Mouse (Mus musculus) gastrocnemius, postnatal 4 days (tissue): ENCODE data around the gene Enpp5. TPM values are rescaled to one million over a fixed set of nuclear protein-coding genes. Genes with fewer than 3 reads are reported as not detected.
A peak's percentile ranks its signal among the peaks of the same experiment; 100 is the strongest.

Source experiments
- DNase-seq, 2 experiments: peaks; one replicate each; pipeline ENCODE4 v3.0.0; 2021 to 2022; ENCODE audit warnings: low spot score in 2 of 2, mixed read lengths in 2 of 2
- total RNA-seq, 2 experiments: library from RNA; stranded (reverse); gene quantifications; 2 replicates each; pipeline ENCODE4 v1.2.3; 2021

Enpp5 gene
- total RNA-seq, 2 experiments from 2014 or later = 6.1 to 7.3 TPM

DNA sequence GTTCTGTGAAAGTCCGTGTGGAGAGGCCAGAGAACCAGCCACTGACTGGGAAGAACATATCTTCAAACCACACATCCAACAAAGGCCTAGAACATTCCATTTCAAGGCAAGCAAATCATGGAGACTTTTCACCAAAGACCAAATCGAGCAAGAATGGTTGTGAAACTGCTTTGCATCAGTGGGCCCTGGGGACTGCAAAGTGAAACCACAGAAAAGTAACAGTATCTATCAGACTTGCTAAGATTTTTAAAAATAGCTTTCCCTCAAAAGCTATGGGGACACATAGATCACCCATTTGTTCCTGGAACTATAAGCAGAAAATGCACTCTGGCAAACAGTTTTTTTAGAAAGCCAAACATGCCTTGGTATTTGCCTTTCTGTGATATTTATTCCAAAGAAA, 12.3 kb downstream of the Enpp5 start:
- no peak for DNase-seq

DNA sequence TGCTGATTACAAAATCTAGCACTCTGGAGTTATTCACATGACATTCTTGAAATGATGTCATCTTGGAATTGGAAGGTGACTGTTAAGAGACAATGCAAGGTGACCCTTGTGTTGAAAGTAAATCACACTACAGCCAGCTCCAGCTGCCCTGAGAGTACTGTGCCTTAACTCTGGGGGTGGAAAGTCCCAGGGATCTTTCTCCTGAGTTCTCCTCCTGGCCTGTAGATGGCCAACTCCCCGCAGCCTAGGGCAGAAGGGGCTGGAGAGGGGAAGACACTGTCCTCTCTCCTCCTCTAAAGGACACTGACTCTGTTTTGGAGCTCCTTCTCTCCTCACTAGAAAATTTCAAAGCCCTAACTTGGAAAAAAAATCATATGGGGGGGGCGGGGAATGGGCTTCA, 12.9 kb downstream of the Enpp5 start:
- no peak for DNase-seq

DNA sequence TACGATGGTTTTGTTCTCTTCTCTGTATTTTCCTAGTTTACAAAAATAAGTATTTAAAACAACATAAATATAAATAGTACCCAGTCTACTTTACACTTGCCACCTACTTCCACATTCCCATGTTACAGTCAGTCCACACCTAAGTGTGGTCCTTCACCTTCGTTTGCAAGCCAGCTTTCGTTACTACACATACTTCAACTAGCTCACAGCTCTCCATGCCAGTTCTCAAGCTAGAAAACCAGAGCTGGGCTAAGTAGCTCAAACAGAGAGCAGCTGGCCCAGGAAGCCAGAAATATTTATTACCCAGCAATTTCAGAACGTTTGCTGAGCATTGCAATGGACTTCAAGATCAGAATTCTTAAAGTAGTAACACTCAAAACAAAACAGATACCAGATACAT, 21.9 kb downstream of the Enpp5 start:
- DNase-seq = no peak

DNA sequence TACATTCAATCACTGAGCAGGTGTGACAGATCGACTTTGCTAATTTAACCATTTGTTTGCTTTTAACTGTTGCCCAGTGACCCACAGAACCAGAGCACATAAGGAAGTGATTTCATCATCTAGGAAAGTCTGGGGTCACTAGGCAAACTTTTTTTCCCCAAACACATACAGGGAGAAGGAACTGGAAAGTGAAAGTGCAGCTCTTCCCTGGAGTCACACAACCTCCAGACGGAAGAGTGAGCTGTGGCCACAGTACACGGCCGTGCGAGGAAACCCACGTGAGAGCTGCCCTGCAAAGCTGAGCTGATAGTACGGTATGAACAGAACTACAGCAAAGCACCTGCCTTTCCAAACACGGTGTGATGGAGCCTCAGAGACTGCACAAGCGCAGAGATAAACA, 22.3 kb downstream of the Enpp5 start:
- no peak for DNase-seq

DNA sequence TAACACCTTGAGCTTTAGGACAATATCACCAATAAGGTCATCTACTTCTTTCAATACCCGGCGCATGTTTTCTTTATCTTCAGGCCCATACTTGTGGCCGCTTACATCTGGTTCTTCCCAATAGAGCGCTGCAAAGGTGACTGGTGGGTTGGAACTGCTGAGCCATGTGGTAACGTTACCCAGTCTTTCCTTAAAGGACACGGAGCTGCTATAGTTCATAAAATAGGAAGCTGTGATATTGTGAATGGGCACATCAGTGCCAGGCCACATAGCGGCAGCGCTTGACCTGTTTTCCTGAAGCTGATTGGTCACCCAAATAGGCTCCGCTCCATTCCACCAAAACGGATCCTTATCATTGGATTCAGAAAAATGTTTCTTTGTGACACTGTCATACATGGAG, 23.3 kb downstream of the Enpp5 start:
- DNase-seq = no peak

DNA sequence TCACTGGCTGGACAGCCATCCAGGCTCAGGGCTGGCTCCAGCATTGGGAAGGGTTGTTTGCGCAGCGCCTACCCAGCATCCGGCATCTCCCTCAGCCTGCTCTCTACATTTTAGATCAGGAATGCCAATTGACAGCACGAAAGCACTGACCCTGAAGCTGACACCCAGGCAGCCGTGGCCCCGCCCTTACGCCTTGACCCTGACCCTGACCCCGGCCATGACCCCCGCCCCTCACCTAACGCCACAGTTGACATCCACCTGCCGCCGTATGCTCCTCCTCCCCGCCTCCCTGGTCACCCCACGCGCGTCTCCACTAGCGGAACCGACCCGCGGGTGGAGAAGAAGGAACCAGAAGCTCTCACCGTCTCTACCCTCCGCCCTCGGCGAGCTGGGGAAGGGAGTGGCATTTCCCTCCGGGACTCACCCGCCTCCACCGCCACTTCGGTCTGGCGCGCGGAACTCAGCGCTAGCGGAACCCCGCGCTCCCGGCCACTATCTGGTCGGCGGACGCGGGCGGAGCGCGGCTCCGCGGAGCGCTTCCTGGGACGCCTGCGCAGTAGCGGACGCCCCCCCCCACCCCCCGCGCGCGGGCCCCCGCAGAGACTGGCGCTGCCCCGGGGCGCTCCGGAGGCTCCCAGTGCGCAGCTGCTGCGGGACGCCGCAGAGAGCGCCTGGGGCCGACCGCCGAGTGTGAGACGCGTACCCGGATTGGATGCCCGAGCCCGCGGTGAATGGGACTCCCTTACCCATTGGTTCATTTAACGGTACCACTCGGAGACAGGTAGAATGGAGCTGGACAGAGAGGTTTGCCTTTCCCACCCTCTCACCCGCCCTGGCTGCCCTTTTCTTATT, 26.9 kb downstream of the Enpp5 start, which contains the start of gene Enpp4:
Enpp4 (minus strand) TSS at position 523 of the 852 bp plus-strand sequence.
- DNase-seq = peak; percentile 70 to 83

DNA sequence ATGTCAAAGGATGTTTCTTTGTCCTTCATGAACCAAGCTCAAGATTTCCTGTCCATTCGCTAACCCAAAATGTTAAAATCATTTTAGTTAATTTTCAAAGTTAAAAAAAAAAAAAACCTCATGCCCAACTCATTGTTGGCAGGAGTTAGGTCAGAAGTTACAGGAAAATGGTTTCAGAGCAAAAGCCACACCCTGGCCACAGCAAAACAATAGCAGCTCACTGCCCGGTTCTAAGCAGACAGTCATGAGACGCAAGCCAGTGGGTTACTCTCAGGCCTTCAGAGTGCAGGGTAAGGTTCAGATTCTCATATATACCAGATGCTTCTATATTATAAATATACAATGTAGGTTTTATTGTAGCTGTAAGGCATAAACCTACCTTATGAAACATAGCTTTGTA, 29.7 kb downstream of the Enpp5 start:
- DNase-seq = no peak

DNA sequence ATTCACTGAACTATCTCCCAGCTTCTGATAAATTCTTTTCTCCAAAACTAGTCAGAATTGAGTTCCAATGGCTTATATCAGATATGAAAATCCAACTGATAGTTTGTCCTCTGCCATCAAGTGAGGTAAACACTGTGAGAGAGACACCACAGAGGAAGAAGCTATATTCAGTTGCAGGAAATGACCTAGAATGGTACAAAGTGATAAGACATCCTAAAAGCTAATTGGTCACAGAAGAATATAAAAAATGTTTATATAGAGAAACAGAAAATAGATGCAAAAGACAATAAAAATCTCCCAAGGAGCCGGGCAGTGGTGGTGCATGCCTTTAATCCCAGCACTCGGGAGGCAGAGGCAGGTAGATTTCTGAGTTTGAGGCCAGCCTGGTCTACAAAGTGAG, 38.0 kb downstream of the Enpp5 start:
- DNase-seq = no peak

DNA sequence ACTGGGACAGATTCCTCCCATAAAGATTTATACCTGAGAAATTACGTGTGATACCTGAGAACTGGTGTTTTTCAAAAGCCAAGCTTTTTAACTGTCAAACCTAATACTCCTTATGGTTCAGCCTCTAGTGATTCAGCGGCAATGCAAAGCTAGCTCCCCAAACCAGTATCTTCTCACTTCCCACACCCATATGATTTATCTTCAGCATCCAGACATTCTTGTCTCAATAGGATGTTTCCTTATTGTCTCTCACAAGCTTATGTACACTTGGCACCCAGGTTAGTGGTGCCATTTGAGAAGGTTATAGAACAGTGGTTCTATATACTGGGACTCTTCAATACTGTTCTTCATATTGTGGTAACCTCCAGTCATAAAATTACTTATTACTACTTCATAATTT, 39.1 kb downstream of the Enpp5 start:
- DNase-seq = no peak

DNA sequence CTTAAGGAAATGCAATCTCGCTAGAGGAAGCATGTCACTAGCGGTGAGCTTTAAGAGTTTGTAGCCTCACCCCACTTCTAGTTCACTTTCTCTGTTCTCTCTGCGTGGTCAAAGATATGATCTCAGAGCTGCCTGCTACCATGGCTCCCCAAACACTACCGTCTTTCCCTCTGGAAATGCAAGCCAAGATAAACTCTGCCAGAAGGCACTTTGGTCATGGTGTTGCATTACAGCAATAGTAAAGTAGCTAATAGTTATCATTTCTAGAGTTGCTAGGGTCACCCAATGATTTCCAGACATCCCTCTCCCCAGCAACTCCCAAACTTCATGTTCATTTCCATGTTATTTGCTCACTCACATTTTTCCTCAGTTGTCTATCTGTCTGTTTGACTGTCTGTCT, 39.6 kb downstream of the Enpp5 start:
- no peak for DNase-seq

DNA sequence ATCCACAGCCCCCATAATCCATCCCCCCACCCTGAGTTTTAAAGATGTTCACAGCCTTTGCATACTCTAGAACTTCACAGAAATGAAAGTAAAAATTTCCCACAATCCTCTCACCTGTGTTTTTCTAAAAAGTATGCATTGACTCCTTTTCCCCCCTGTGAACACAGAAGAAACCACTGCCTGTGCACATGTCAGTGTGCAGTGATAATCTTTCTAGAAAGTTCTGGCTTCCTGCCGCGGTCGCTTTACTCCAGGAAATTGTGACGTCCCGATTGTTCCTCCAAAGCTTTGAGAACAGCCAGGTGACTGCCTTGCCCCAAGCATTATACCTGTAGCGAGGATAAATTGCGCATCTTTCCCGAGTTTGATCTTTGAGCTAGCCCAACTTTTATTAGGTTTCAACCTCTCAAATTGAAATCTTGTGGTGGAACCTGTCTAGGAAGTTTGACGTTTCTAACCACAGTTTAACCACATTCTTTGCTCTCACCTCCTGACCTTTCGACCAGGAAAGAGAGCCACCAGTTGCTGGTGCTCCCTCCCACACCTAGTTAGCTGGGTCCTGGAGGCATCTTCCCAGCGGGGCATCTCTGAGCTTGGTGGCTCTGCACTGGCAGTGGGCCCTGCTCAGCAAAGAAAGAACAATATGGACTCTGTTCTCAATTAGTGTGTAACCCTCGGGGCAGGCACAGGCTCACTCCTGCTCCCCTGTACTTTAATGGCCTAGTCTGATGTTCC, 42.9 kb downstream of the Enpp5 start:
- no peak for DNase-seq

DNA sequence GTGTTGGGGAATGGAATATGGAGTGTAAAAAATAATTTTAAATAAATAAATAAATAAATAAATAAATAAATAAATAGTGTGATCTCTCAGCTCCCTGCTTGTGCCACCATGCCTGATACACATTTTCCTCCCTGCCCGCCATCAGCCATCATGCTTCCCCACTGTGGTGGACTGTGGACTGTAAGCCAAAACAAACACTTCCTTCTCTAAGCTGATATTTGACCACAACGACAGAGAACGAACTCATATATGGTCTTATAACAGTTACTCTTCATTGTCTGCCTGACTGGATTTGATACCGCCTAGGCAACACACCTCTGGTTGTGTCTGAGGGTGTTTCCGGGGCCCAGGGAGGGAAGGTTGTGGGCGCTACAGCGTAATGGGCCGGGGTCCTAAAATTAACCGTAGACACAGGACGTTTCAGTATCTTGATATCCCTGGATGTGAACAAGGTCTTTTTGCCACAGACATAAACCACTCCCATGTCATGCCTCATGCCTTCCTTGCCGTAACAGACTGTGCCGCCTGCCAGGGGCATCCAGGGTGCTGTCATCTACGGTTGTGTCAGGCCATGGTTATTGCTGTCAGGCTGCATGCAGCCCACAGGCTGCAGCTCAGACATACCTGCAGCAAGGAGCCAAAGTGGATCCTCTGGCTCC, 50.6 kb downstream of the Enpp5 start:
- DNase-seq = no peak

DNA sequence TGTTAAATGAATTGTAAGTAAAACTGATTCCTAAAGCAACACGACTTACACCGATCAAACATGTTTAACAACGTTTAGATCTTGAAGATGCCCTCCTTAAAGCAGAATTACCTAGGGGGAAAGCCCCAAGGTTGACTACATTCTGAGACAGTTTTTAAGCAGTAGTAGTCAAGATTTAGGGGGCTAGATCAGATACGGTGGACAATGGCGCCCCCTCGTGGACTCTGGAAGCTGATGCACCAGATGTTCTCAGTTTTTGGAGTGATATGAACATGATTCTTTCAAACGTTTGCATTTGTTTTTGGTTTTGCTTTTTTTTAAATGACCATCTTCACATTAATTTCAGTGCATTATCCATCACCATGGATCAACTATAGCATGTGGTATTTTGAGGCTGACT, 51.8 kb downstream of the Enpp5 start:
- DNase-seq = peak; percentile 49 to 60

DNA sequence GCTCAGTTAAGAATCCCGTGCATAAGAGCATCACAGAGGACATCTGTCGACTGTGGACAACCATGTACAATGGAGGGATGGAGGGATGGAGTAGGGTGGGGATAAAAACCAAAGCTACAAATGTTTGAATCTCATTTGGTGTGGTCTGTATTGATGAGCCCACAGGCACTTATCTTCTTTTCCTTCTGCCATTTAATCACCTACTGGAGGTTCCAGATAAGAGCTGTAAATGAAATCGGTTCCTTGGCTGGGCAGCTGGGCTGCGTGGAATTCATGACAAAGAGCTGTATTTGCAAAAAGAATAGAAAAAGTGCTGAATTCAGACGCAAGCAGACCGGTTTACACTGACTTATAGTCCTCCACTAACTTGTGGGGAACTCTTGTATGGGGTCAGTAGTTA, 55.5 kb downstream of the Enpp5 start:
- no peak for DNase-seq

DNA sequence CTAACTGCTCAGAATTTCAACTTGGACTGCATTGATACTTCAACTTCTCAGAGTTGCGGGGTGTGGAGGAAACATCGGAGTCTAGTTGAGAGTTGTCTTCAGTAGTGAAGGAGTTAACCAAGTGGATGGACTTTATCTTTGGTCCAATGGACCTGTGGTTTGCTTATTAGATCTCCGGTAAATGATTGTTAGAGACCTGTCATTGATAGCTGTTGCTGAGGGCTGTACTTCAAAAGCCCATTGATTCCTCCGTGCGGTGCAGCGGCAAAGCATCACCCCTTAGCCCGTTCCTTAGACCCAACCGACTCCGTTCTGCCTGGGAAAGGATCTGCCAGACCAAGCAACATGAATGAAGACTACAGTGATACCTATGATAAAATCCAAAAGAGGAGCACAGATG, 55.9 kb downstream of the Enpp5 start:
- DNase-seq = no peak

DNA sequence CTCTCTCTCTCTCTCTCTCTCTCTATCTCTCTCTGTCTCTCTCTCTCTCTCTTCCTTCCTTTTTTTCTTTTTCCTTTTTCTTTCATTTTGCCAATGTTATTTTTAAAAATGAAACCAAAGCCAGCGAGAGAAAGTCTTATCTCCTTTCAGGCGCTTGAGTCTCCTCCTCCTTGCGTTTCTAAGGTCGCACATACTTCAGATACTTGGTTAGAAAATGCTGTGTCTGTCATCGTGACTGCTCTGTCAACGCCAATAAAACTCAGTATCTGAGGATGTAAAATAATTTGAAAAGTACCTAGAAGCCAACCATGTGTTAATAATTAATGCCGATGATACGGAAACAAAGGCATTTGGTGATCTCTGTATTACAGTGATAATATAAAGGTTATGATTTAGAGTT, 57.4 kb downstream of the Enpp5 start:
- no peak for DNase-seq

Other genes starting within 250 kb of the Enpp5 start
- 10 to 100 TPM in 1 of 2 experiments, 1 to 10 TPM in 1; 9.9 to 10.1 TPM for gene Enpp4, start 27.0 kb downstream of the Enpp5 start, total RNA-seq
- gene Clic5, start 109.8 kb downstream of the Enpp5 start, total RNA-seq = 10 to 100 TPM; 26.6 to 31.3 TPM